Mouse (Mus musculus): ENCODE measurements around the gene Rpl37a. TPM values are rescaled to one million over a fixed set of nuclear protein-coding genes. Genes with fewer than 3 reads are reported as not detected.
A peak's percentile ranks its signal among the peaks of the same experiment; 100 is the strongest.

The Rpl37a gene
- total RNA-seq, 2 experiments from 2014 or later = 616 to 669 TPM

DNA sequence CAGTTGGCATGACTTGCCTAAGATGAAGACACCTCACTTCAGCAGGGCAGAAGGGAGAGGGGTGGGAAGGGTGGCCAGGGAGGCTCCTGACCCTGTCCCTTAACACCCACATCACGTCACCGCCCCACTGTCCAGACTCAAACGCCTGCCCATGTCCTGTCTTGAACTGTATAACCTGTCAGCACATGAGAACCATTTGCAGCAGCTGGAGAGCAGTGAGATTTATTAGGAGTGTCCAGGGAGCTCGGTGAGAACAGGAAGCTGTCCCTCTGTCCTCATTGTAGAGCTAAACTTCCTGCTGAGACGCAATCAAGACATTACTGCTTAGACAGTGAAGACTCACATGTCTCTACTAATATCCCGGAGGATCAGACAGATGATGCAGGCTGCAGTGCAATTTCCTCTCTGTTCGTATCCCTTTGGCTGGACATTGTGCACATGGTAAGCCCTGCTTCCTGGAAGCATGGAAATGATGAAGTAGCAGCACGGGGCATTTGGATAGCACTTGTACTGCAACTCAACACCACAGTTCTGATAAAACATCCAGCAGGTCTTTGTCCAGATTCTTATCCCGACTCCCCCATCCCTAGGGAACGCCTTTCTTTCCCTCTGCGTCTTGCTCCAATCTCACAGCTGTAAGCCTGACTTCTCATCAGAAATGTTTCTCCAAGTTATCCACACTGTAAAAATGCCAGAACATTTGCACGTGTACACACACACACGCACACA is 25.5 kb downstream of the Rpl37a start:
- DNase-seq (ENCODE audit: low spot score in 2 of 2) = no peak

DNA sequence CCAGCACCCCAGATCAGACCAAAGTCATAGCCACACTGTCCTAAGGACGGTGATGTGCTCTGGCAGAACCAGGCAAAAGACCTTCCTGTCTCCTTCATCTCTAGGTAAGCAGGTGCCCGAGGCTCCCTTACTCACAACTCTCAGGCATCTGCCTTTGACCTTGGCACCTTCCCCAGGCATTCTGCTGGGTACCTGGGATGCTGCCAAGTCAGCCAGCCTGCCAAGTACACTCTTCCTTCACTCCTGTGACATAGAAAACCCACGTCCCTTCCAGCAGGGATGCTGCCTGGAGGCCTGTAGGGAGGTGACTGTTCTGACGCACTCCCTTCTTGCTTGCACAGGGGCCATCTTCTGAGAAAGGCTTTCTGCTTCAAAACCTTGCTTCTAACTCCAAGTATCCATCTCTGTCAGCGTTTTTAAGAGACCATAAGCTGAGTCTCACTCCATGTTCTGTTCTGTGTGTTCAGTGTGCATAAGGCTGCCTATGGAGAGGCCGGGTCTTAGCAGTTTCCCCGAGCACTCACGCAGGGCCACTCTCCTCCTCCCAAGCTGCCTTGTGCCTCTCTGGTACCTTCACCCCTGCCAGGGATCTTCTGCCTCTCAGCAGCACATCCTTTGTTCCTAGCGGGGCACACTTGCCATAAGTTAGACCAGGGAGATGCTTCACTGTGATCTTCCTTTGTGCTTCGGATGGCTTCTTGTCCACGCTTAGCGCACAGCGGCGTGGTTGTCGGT is 28.0 kb downstream of the Rpl37a start:
- DNase-seq (ENCODE audit: low spot score in 2 of 2) = no peak

DNA sequence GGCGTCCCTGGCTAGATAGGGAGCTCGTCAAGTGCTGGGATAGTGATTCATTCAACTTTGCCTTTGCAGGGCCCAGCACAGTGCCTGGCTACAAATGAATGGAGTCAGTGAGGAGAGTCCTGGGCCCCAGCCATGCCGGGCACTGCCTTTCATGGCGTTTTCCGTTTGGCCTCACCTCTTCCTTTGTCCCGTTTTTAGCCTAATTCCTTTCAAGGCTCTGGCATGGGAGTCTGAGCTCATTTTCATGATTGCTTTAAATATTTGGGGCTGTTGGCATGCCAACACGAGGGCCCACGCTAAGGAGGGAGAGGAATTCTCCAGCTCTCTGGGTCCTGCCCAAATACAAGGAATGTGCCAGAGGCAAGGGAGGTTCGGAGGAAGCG is 28.6 kb downstream of the Rpl37a start:
- DNase-seq (ENCODE audit: low spot score in 2 of 2) = peak; percentile 28 to 50

DNA sequence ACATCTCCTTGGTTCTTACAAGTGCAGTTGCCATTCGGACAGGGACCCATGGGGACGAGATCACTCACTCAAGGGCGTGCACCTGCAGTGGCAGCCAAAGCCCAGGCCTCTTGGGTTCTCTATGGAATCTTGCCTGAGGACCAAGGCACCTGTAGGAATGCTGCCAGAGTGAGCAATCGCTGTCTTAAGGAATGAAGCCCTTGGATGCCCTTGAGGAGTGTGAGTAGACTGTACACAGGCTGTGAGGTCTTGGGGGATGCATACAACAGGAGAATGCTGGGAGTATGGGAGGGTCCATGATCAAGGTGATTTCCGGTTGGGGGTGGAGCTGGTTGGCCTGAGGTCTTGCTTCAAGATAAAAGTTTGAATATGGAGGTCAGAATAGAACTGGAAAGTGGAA is 30.3 kb downstream of the Rpl37a start:
- no peak for DNase-seq (ENCODE audit: low spot score in 2 of 2)

DNA sequence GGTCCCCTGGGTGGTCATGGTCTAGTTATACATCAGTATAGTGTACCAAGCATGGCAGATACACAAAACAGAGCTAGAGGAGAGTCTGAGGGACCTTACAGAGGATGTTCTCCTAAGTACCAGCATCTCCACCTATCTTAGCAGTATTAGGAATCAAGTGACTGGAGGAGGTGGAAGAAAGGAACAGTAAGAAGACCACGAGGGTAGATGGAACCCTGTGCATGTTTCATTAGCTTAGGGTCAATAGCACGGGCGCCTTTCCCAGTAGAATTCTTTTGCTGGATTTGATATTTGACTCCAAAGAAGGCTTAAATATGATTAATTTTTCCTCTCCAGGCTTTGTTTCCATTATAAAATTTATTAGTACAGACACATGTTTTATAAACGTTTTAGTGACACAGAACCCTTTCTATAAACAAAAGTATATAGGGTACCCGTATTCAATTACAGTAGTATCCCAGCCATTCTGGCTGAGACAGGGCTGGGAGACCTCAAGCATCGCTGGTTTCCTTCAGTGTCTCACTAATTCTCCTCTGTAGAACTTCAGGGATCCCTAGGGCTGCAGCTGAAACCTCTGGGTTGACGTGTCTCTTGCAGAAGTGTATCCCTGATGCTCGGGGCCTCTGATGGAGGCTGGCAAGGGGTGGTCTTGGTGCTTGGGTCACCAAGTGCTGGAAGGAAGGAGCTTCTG is 33.9 kb downstream of the Rpl37a start:
- no peak for DNase-seq (ENCODE audit: low spot score in 2 of 2)

DNA sequence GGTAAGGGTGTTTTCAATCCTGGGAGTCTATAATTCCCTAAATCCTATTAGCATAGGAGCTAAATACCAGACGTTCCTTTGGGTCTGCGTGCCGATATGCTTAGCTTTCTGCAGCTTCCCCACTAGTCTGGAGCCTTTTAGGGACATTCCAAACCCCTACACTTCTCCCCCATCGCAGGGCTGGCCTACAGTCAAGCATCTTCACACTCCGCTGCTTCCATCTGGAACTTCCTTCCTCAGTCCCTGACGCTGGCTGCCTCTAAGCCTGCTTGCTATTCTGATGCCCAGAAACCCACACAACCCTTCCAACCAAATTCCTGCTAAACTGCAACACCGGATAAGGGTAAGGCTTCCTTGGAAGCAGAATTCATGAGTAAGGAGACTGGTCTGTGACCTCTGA is 35.3 kb downstream of the Rpl37a start:
- peak; percentile 35 to 55 for DNase-seq (ENCODE audit: low spot score in 2 of 2)

DNA sequence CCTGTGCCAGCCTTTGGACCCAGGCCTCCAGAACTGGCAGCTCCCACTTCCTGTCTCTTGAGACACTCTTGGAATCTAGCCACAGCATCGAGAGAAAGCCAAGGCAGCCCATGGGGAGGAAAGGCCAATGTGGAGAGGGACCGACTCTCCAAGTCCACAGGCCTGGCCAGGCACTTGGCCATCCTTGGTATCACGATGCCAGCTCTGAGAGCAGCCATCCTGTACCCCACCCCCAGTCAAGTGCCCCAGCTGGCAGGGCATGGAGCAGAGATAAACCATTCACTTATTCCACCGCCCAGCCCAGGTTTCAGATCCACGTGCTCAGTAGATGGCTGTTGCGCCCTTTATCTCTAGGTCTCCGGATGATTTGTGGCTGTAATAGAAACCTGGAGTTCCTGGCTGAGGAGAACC is 40.3 kb downstream of the Rpl37a start:
- peak in 1 of 2 experiments; percentile 34 for DNase-seq (ENCODE audit: low spot score in 2 of 2)

DNA sequence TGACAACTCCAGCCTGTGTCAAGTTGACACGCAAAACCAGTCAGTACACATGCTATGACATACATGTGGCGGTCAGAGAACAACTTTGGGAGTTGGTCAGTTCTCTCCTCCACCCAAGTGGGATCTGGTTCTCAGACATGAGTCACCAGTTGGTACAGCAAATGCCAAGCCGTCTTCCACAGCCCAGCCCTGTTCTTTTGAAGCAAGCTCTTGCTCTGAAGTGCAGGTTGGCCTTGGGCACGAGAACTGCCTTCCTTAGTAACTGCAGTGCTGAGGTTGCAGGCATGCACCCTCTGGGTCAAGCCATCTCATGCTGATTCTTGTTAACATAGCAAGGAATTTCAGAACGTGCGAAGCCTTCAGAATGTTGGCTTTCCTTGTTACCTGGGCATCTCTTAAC is 42.1 kb downstream of the Rpl37a start:
- no peak for DNase-seq (ENCODE audit: low spot score in 2 of 2)

DNA sequence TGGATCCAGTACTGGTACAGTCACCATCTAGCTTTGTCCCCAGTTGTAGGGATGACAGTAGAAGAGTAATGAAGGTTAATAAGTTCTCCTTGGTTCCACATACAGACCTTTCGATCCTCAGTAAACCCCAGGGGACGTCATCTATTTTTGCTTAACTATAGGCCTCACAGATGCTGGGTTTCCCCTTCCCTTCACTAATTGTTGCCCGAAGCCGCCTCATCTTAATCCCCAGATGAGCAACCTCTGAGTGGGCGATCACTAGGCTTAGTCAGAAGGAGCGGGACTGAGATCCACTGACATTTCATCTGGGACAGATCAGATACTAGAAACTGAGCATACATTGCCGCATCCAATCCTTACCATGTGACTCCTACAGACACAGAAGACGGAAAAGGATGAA is 44.1 kb downstream of the Rpl37a start:
- no peak for DNase-seq (ENCODE audit: low spot score in 2 of 2)

GRCm38 (mm10) chr1:72755801-72756200 is 44.7 kb downstream of the Rpl37a start:
- no peak for DNase-seq (ENCODE audit: low spot score in 2 of 2)

DNA sequence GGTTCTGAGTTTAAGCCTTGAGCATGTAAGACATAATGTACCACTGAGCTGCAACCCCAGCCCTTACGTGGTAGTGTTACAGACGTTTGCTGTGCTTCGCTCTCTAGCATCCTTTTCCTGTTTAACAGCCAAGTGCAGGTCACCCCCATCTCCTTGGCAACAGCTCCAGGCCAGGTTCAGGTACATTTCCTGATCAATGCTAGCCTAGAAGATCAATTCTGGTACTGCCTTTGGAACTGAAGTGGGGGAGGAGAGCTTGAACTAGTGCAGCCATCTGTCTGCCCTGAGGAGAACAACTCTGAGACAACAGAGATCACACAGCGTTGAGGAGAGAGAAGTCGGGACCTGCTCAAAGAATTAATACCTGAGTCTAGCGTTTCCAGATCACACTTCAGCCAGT is 48.7 kb downstream of the Rpl37a start:
- DNase-seq (ENCODE audit: low spot score in 2 of 2) = no peak

Other genes starting within 250 kb of the Rpl37a start
- 10 to 100 TPM; 15.7 to 17.2 TPM for gene March4, start 174.4 kb upstream of the Rpl37a start, total RNA-seq (2021)
- gene Smarcal1, start 128.0 kb upstream of the Rpl37a start, total RNA-seq (2021) = 10 to 100 TPM; 60.7 to 63.0 TPM
- gene Ankar, start 10.7 kb upstream of the Rpl37a start, total RNA-seq (2021) = not detected
- gene Igfbp2, start 113.2 kb downstream of the Rpl37a start, total RNA-seq (2021) = 10 to 100 TPM; 35.9 to 42.9 TPM
- gene Igfbp5, start 163.6 kb downstream of the Rpl37a start, total RNA-seq (2021) = 10 to 100 TPM; 77.4 to 83.5 TPM